Mouse (Mus musculus) heart, postnatal 36 days (tissue): ENCODE measurements around the gene Gm17334. TPM values are rescaled to one million over a fixed set of nuclear protein-coding genes. Genes with fewer than 3 reads are reported as not detected.

Source experiments
- DNase-seq, 2 experiments: peaks; one replicate each; pipeline ENCODE4 v3.0.0; 2021 to 2022
- intact Hi-C: fragments of 180-260 bp; cut with DNase I; formaldehyde crosslinking; loops from one replicate; pipeline ENCODE4 v1.15.1; 2025
- total RNA-seq, 2 experiments: library from RNA; stranded (reverse); gene quantifications; 2 replicates each; pipeline ENCODE4 v1.2.3; 2021

Gm17334 gene
- total RNA-seq: under 1 TPM in 1 of 2 experiments, not detected in 1; 0.60 TPM

DNA sequence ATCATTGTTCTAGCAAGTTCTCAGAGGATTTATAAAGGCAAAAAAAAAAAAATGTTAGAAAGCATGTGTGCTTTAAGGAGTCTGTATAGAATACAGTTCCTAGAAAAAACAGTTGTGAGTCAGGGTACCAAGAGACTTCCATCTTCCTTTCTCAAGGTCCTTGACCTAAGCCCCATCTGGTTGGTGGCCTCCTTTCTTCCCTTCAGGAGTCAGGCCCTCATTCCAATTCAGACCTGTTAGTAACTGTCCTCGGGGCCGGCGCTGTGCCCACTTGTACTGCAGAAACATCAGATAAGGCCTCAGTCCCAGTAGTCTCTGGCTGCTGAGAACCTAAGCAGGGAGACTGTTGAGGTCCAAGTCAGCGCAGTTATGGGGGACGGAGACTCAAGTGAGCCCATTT lies at the start of gene Gm17334:
Gene Gm17334, minus strand, starts transcription at position 101 of the 400 bp plus-strand sequence.
- DNase-seq: no peak
- intact Hi-C loops: no loop called here

DNA sequence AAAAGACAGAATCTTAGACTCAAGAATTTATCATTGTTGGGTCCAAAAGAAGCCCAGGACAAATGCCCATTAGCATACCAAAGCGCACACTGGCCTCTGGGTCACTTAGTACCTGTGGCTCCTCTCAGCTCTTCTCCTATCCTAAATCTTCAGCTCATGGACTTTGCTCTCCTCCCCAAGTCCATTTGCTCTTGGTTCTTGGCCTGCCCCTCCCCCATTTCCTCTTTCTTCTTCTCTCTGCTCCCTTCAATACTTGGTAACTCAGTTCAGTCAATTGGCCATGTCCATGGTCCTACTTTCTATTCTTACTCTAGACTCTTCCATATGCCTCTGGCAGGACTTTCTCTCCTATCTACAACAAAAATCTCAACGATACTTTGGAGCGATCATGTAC lies 49.0 kb upstream of the Gm17334 start:
- intact Hi-C loops: no loop called here
- no peak for DNase-seq

DNA sequence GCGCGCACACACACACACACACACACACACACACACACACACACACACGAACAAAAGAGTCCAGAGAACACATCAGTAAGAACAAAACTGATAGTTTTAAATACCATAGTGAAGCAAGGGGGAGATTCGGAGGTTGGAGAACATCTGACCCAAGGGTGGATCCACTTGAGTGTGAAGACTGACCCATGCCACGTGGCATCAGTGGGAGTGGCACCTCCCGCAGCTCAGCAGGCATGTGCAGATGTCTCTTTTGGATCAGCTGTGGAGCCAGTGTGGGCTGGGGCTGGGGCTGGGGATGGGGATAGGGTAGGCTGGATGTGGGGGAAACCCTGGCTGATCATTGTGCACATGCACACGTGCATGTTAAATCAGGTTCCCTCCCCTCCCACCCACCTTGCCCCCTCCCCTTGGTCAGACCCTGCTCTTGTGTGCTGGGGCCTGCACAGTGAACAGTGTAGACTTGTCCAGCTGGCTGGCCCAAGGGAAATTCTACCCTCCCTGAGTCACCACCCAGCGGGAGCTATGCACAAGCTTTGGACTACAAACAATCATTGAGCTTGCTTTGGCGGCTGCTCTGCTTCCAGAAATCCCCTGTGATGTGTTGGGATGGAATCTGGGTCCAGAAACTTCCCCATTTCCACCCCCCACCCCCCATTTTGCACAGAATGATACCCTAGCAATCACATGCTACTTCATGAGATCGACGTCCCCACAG lies 48.4 kb upstream of the Gm17334 start:
- DNase-seq: peak; percentile 30 to 34
- intact Hi-C loops: no loop called here

DNA sequence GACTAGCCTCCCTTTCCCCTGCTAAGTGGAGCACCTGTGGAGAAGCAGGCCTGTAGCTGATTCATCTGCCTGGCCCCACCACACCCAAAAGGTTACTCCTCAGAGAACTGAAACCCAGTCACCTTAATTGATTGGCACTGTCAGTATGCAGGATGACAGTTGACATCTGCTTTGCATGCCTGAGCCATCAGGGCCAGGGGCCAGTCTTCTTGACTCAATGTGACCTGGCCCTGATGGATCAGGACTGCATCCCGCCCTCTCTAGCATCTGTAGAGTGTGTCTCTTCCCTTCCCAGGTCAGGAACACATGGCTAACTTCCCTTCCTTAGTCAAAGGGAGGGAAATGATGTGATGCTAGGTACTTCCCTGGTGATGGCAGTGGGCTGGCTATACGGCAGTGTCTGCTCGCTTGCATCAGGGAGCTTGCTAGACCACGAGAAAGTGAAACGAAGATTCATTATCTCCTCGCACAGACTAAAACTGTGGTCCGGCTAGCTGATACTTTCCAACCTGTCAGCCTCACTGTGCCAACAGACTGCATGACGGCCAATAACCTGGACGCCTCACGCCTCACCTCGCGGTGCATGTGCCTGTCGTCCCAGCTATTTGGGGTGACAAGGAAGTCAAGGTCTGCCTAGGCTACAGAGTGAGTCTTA lies 47.7 kb upstream of the Gm17334 start:
- intact Hi-C loops: no loop called here
- no peak for DNase-seq

DNA sequence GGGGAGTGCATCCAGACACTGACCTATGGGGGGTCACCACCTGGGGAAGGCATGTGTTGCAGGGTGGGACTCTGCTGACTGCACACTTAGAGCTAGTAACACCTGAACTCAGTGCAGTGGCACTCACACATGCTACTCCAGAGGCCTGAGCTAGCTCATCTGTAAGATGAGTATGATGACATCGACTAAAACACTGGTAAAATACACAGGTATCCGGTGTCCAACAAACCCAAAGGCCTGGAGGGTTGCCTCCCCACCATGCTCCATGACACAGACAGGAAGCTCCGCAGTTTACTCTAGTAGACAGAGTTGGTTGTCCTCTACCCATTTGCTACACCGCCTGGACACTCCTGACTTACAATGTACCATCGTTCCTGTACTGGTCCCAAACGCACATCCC lies 46.5 kb upstream of the Gm17334 start:
- intact Hi-C loops: loop anchor here (2.0 kb wide), 2 partner anchors 27 to 49 kb away; partner anchors contain the start of gene Irf1

DNA sequence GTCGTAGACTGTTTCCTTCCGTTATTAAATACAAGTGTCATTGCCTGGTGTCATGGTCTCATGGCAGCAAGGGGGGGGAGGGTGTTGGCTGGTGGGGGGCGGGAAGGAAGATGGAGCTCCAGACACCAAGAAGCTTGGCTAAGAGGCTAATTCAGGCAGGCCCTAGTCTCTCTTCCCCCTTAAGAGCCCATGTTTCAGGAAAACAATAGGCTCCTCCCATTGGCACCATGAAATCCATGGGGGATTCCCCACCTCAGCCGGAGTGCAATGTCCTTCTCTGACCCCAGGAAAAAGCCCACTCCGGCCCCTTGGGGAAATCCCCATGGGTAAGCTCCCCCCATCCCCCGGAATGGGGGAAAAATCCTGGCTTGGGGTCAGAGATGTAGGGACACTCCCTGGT lies 45.8 kb upstream of the Gm17334 start:
- intact Hi-C loops: loop anchor here (2.0 kb wide), 2 partner anchors 28 to 48 kb away; partner anchors contain the start of gene Irf1
- peak; percentile 40 to 63 for DNase-seq

More for the DNA sequence above, 46.5 kb upstream of the Gm17334 start:
- no peak for DNase-seq

DNA sequence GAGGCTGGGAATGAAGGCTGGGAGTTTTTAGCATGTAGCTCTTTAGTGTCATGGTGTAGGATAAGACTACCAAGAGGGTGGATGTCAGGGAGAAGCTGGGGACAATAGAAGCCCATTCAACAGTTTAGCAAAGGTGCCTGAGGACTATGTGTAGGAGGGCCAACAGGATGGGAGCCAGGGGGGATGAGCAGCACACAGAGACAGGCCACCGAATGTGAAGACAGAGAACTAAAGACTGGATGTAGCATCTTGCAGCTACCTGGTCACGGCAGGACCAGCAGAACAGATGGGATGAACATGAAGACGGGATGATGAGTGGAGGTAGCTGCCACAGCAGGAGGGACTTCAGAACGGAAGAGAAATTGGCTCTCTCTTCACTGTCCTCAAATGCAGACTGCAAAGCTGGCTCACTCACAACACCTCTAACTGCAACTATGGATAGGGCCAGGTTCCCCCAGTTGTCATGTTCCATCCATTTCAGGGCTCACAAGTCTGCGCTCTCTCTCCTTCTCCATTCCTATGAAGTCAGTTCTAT lies 43.9 kb upstream of the Gm17334 start:
- no peak for DNase-seq
- intact Hi-C loops: no loop called here

DNA sequence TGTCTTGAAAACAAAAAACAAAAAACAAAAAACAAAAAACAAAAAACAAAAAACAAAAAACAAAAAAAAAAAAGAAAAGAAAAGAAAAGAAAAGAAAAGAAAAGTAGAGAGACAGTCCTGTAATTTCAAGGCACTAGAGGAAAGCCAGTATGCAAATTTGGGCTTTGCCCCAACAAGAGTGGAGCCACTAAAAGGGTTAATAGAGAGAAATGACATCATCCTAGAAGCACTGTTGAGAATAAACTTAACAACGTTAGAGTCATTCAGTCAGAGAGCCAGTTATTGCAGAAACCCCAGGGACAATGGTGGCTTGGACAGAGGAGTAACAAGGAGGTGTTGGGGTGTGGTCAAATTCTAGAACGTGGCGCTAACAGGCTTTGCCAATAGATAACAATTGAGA lies 41.8 kb upstream of the Gm17334 start:
- intact Hi-C loops: no loop called here
- no peak for DNase-seq

DNA sequence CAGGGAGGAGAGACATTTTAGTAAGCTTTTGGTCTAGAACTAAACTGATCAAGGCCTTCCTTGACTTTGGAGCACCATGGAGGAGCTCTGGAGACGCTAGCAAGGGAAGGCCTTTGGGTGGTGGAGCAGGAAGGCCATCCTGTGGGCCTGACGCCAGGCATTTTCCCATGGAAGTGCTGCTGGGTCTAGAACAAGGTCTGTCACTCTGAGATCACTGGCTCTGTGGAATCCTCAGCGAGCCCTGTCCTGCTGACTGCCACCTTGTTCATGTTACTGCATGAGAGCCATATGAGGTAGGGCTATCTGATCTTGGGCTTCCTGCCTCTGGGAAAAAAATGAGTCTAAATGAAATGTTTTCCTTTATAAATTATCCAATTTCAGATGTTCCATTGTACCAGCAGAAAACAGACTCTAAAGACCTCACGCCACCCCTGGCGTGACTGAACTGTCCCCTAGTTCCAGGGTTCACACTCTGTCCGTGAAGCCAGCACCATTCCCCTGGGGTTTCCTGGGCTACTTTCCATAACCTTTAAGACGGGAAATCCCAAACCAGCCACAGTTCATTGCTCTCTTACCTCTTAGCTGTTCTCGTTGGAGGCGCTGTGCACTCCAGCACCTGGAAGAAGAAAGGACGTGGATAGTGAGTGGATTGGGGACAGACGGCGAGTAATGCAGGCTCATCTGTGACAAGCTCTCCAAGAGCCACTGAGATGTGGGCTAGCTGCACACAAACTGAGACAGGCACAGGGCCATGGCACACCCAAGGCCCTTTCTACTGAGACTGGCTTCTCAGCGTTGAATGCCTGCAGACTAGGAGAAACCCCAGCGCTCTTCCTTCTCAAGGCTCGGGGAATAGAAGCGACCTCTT lies 40.2 kb upstream of the Gm17334 start:
- intact Hi-C loops: loop anchor here (2.0 kb wide), 1 partner anchor 50 kb away; no protein-coding TSS in a partner anchor
- DNase-seq: peak; percentile 70 to 72

DNA sequence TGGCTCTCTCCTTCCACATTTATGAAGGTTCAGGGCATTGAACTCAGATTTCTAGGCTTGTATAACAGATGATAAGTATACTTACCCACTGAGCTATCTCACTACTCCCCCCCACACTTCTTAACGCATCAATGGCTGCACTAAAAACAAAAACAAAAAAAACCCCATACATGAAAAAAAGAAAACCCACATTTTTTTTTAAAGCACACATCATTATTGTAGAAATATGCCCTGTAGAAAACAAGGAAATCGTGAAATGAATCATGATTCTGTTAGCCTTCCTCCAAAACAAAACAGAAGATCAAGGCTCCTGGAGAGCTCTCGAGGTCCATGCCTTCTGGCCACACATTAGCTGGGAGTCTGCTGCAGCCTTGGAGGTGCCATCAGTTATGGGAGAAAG lies 38.3 kb upstream of the Gm17334 start:
- intact Hi-C loops: no loop called here
- DNase-seq: no peak

DNA sequence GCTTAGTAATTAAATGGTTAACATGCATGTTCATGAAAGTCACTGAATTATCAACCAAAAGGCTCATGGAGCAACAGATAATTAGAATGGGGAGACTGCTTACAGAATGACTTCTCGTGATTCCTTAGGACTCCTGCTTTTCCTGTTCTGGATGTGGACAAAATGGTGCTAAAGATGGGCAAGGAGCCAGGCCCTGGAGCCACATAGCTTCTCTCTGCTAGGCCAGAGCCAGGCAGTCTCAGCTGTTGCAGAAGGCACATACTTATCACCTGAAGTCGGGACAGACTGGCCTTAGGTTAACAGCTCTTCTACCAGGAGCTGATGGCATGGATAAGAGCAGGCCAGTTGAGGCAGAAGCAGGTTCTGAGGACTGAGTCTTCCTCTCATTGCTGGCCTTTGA lies 37.8 kb upstream of the Gm17334 start:
- no peak for DNase-seq
- intact Hi-C loops: no loop called here

DNA sequence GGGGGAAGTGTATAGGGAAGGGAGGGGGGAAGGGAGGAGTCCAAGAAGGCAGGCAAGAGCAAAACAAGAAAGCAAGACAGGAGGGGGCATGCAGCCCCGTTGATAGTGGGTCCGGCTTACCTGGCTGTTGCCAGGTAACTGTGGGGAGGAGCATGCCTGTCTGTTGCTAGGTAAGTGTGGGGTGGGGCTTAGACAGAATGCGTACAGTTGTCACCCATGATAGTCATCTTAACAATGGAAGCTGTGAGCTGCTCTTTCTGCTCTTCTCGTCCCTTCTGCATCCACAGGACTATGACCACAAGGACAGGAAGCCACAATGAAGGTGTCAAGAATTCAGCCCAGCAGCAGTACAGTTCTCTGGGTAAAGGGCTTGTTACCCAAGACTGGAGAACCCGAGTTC lies 37.2 kb upstream of the Gm17334 start:
- intact Hi-C loops: no loop called here
- DNase-seq: no peak

DNA sequence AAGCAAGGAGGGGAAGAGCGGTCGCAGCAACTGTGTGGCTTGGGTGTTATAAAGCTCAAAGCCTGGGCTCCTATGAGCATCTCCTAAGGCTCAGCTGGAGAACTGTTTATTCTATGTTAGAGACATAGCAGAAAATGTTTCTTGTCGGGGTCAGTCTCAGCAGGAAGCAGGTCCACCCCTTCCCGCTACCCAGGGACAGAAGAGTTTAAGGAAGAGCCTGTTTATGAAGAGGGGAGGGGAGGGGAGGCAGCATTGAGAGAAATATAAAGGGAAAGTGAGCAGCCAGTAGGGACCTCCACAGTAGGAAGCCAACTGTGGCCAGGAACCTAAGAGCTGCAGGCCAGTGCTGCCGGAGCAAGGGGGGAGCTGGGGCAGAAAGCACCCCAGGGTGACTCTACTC lies 36.4 kb upstream of the Gm17334 start:
- DNase-seq: no peak
- intact Hi-C loops: no loop called here

DNA sequence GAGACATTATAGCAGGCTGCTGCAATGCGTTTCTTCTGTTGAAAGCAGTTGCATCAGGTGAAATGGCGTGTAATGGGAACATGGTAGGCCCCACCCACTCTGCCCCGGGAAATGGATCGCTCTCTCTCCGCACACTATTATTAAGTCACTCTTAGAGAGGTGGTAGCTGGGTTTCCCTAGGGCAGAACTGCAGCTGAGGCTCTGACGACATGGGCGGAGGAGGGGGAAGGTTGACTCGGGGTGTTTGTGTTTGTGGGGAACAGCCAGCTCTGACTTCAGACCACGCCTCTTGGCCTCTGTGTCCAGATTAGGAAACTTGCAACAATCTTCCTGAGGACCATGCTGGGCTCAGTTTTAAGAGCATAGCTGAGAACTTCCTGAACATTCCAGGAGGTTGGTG lies 32.8 kb upstream of the Gm17334 start:
- DNase-seq: peak; percentile 70 to 77
- intact Hi-C loops: no loop called here

DNA sequence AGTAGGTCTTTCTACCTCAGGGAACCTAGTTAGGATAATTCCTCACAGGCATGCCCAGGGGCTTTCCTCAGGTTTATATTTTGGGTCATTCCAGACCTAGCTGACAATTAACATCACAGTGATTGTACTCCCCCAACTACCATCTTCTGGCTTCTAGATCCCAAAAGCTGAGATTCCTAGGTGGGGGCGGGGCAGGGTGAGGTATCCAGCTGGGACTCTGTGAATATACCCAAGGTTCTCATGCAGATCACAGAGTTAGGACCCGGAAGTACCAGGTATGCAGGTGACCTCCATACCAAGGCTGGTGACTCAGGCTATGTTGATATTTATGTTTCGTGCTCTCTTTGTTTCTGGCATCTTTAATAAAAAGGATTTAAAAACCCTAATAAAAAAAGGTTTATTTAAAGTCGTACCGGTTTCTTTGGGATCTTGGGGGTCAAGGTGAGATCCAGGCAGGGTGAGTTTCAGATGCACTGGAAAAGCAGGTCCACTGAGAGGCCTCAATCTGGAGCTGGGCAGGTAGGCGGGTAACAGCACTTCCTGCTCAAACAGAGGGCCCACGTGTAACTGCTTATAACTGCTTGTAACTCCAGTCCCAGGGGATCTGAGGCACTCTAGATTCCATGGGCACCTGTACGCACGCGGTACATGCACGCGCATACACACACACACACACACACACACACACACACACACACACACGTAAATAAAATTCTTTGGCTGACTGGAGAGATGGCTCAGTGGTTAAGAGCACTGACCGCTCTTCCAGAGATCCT lies 31.8 kb upstream of the Gm17334 start:
- DNase-seq: no peak
- intact Hi-C loops: no loop called here

DNA sequence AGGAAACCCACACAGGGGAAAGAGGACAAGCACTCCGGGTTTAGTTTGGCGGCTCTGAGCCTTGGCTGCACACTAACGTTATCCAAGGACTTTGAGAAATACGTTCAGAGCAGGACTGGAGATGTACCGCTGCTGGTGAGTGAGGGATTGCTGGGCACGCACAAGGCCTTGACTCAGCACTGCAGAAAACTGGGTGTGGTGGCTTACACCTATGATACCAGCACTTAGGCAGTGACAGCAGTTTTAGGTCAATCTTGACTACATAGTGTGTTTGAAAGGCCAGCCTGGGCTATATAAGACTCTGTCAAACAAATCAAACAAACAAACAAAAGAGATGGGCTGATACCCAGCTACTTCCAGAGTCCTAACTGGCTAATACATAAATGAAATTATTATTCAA lies 30.5 kb upstream of the Gm17334 start:
- no peak for DNase-seq
- intact Hi-C loops: no loop called here

DNA sequence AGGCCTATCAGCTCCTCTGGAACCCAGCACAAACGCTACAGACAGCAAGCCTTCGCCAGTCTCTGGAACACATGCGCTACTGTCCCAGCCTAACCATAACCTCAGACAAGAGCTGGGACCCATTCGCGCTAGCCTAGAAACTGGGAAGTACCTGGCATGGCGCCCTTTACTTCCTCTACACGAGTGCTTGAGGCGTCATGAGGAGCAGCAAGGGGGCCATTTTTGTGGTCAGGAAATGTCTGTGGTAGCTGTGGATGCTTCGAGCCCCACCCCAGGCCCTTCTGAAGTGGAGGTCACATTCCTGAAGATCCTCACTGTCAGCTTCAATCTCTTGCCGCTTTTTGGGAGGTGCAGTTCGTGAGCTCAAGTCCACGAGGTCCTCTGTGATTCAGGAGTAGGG lies 30.1 kb upstream of the Gm17334 start:
- intact Hi-C loops: no loop called here
- no peak for DNase-seq

DNA sequence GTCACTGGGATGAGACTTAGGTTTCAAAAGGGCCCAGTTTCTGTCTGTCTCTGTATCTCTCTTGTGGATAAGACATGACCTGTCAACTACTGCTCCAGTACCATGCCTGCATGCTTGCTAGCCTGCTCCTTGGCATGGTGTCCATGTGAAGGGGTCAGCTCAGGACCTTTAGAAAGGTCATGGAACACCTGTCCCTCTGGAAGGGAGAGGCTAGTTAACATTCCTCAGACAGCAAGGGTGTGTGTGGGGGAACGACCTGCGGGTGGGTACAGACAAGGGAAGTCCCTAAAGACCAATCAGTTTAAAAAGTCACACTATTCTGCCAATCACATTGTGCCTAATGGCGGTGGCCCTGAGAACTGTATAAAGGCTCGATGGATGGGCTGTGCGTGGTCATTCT lies 28.0 kb upstream of the Gm17334 start:
- intact Hi-C loops: no loop called here
- no peak for DNase-seq

DNA sequence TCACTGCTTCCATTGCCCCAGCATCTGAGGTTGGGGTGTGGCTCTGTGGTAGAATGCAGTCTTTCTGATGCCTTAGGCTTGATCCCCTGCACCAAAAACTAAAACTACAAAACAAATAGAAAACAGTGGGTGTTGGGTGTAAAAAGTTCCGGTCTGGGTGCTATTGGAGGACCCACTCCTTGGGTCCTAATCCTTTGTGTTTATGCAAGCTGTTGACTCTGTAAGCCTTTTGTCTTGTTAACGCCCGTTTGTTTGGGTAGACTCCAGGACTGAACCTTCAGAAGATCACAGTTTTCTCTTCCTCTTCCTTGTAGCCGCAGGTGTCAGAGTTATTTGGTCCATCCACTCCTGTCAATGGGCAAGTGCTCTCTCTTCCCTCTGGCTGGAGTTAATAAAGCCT lies 27.0 kb upstream of the Gm17334 start:
- intact Hi-C loops: no loop called here
- no peak for DNase-seq

DNA sequence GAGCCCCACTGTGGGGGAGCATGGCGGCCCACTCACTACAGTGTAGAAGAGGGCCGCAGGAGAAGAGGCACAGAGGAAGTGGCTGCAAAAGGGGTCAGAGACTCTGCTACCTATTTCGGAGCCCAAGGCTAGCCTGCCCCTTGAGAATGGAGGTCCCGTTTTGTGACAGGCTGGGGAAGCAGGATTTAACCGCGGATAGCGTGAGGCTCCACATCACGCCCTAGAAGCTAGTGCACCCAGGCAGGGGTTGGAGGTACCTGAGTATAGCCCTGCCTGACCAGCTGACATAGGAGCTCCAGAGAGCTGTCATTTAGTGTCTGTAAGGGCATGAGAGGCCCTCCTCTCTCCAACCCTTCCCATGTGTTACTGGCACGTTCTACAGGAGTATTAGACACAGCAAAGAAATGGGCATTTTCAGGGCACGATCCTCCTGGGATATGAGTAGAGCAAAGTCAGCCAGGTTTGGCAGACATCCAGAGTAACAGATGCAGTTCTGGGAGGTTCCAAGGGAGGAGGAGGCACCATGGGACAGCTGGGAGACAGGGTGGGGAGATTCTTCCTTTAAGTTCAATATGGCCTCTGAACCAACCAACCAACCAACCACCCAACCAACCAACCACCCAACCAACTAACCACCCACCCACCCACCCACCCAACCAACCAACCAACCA lies 25.2 kb upstream of the Gm17334 start:
- no peak for DNase-seq
- intact Hi-C loops: no loop called here
